Mouse (Mus musculus) erythroblast, embryonic 14.5 days (primary cell): ENCODE measurements around the gene Fkbp9. TPM values are rescaled to one million over a fixed set of nuclear protein-coding genes. Genes with fewer than 3 reads are reported as not detected.
A peak's percentile ranks its signal among the peaks of the same experiment; 100 is the strongest.

Source experiments
- H3K27me3 ChIP-seq: 2 replicates; pipeline ENCODE4 v1.6.1; 2012; ENCODE audit warnings: inconsistent platforms; ENCODE audit not compliant: control insufficient read depth
- H3K36me3 ChIP-seq: 2 replicates; pipeline ENCODE4 v1.6.1; 2012; ENCODE audit warnings: mild to moderate bottlenecking, inconsistent platforms; ENCODE audit not compliant: control insufficient read depth
- H3K4me1 ChIP-seq: 2 replicates; pipeline ENCODE4 v1.6.1; 2012; ENCODE audit warnings: inconsistent platforms; ENCODE audit not compliant: control insufficient read depth
- H3K4me3 ChIP-seq: replicated peaks from 2 replicates; pipeline ENCODE3; 2012; ENCODE audit warnings: moderate library complexity, mild to moderate bottlenecking, inconsistent platforms
- H3K9me3 ChIP-seq: 2 replicates; pipeline ENCODE4 v1.6.1; 2012; ENCODE audit warnings: low read length, inconsistent platforms, mixed read lengths; ENCODE audit not compliant: control insufficient read depth
- GATA1 ChIP-seq: IDR thresholded peaks from 2 replicates; pipeline ENCODE4 v1.6.1; 2012; ENCODE audit warnings: low read length, inconsistent platforms, mixed read lengths
- TAL1 ChIP-seq: IDR thresholded peaks from 3 replicates; pipeline ENCODE4 v1.6.1; 2012; ENCODE audit warnings: low read length, inconsistent platforms, mixed read lengths
- polyA plus RNA-seq: library from polyadenylated mRNA; stranded (reverse); fragments of >175 nt; gene quantifications from 2 replicates; pipeline ENCODE4 v1.2.3, GENCODE M21; 2012

The Fkbp9 gene
- polyA plus RNA-seq, 1 experiment: 0.04 TPM

GRCm38 (mm10) chr6:56901336-56901735 lies 69.5 kb downstream of the Fkbp9 start:
- Histone ChIP-seq H3K36me3 (peaks cover 78% of the 10 kb centered on the region), H3K27me3 (no peaks in the 10 kb centered on the region), H3K4me1 (peaks cover 85% of the 10 kb centered on the region)

GRCm38 (mm10) chr6:56901824-56902386 lies 70.0 kb downstream of the Fkbp9 start:
- TF ChIP-seq GATA1 (no peak), TAL1 (no peak)
- Histone ChIP-seq H3K36me3 (peaks cover 78% of the 10 kb centered on the region), H3K4me3 (peak overlapping the region; percentile 62), H3K9me3 (no peaks in the 10 kb centered on the region), H3K27me3 (no peaks in the 10 kb centered on the region), H3K4me1 (peaks cover 87% of the 10 kb centered on the region)

More at GRCm38 (mm10) chr6:56901336-56901735, 69.5 kb downstream of the Fkbp9 start:
- H3K9me3 ChIP-seq: no peaks in the 10 kb centered on the region
- H3K4me3 ChIP-seq: peak overlapping the region; percentile 62
- TF ChIP-seq TAL1 (no peak), GATA1 (no peak)

- Histone ChIP-seq H3K27me3 (no peaks in the 10 kb centered on the region), H3K9me3 (no peaks in the 10 kb centered on the region), H3K36me3 (peaks cover 78% of the 10 kb centered on the region), H3K4me3 (peak overlapping the region; percentile 62), H3K4me1 (peaks cover 92% of the 10 kb centered on the region)
- TF ChIP-seq GATA1 (peak; percentile 79), TAL1 (peak; percentile 50)
These were observed 71.0 kb downstream of the Fkbp9 start for GRCm38 (mm10) chr6:56902606-56903520.

- TF ChIP-seq TAL1 (no peak), GATA1 (no peak)
- Histone ChIP-seq H3K9me3 (no peaks in the 10 kb centered on the region), H3K27me3 (no peaks in the 10 kb centered on the region), H3K36me3 (peaks cover 79% of the 10 kb centered on the region), H3K4me3 (peak overlapping the region; percentile 62), H3K4me1 (peaks cover 99% of the 10 kb centered on the region)
These were observed 72.0 kb downstream of the Fkbp9 start for GRCm38 (mm10) chr6:56903831-56904230.

GRCm38 (mm10) chr6:56904330-56904729 lies 72.5 kb downstream of the Fkbp9 start:
- Histone ChIP-seq H3K27me3 (no peaks in the 10 kb centered on the region), H3K9me3 (no peaks in the 10 kb centered on the region), H3K4me1 (peaks cover 99% of the 10 kb centered on the region), H3K4me3 (peak overlapping the region; percentile 16), H3K36me3 (peaks cover 79% of the 10 kb centered on the region)
- TF ChIP-seq GATA1: no peak
- TF ChIP-seq TAL1: no peak

GRCm38 (mm10) chr6:56904982-56905381 lies 73.1 kb downstream of the Fkbp9 start:
- H3K4me1 ChIP-seq: peaks cover 99% of the 10 kb centered on the region
- no peaks in the 10 kb centered on the region for H3K9me3 ChIP-seq
- H3K4me3 ChIP-seq: peak overlapping the region; percentile 23
- no peaks in the 10 kb centered on the region for H3K27me3 ChIP-seq
- peak; percentile 94 for TF ChIP-seq TAL1
- peak; percentile 83 for TF ChIP-seq GATA1
- H3K36me3 ChIP-seq: peaks cover 79% of the 10 kb centered on the region

- H3K27me3 ChIP-seq: no peaks in the 10 kb centered on the region
- H3K36me3 ChIP-seq: peaks cover 82% of the 10 kb centered on the region
- TF ChIP-seq TAL1: no peak
- no peak for TF ChIP-seq GATA1
- H3K9me3 ChIP-seq: no peaks in the 10 kb centered on the region
- H3K4me1 ChIP-seq: peaks cover 100% of the 10 kb centered on the region
- H3K4me3 ChIP-seq: peak overlapping the region; percentile 6
These were observed 73.6 kb downstream of the Fkbp9 start for GRCm38 (mm10) chr6:56905486-56905885.

- Histone ChIP-seq H3K27me3 (no peaks in the 10 kb centered on the region), H3K4me1 (peaks cover 100% of the 10 kb centered on the region), H3K9me3 (no peaks in the 10 kb centered on the region), H3K4me3 (no peak overlapping the region), H3K36me3 (peaks cover 77% of the 10 kb centered on the region)
- TF ChIP-seq TAL1 (no peak), GATA1 (no peak)
These were observed 74.4 kb downstream of the Fkbp9 start for GRCm38 (mm10) chr6:56906121-56906846.

- Histone ChIP-seq H3K4me3 (no peak overlapping the region), H3K36me3 (peaks cover 89% of the 10 kb centered on the region), H3K4me1 (peaks cover 100% of the 10 kb centered on the region), H3K9me3 (peaks cover 2% of the 10 kb centered on the region), H3K27me3 (no peaks in the 10 kb centered on the region)
- TF ChIP-seq GATA1: no peak
- TF ChIP-seq TAL1: no peak
These were observed 76.1 kb downstream of the Fkbp9 start for GRCm38 (mm10) chr6:56907973-56908372.
